Mouse (Mus musculus): ENCODE results near the gene Rad51d. TPM values are rescaled to one million over a fixed set of nuclear protein-coding genes. Genes with fewer than 3 reads are reported as not detected.
A peak's percentile ranks its signal among the peaks of the same experiment; 100 is the strongest.

The Rad51d gene
- polyA plus RNA-seq, 1 experiment from 2014 or later: 11.7 TPM

DNA sequence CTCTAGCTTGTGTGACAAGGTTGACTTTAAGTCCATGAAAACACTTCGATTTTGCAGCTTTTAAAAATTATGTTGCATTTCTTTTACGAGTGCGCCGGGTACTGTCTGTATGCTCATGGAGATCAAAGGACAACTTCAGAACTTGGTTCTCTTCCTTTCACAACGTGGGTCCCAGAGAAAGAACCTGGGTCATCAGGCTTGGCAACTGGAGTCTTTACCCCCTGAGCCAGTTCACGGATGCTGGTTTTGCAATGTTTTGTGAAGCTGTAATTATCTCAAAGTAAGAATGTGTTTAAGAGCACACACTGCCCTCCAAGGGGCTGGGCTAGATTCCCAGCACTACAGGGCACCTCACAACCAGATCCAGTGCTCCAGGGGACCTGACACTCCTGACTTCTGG is 36.3 kb downstream of the Rad51d start:
- 82% methylated on average over 6 of the region's 6 CpGs for WGBS
- ATAC-seq (ENCODE audit: insufficient number of reproducible peaks, insufficient read depth, low FRiP score, low TSS enrichment, low read depth): no peak
- H3K9me3 ChIP-seq: no peaks in the 10 kb centered on the region

GRCm38 (mm10) chr11:82852958-82853357 is 37.5 kb downstream of the Rad51d start:
- Histone ChIP-seq H3K4me3 (no peak overlapping the region), H3K4me1 (peaks cover 10% of the 10 kb centered on the region; the same call in 1 of the 2 replicates), H3K27me3 (no peaks in the 10 kb centered on the region), H3K9me3 (no peaks in the 10 kb centered on the region), H3K36me3 (no peaks in the 10 kb centered on the region), H3K27ac (no peak overlapping the region), H3K4me2 (no peak overlapping the region), H3K9ac (no peak overlapping the region)
- ATAC-seq (ENCODE audit: insufficient number of reproducible peaks, insufficient read depth, low FRiP score, low TSS enrichment, low read depth): no peak
- 87% methylated on average over 7 of the region's 7 CpGs for WGBS

More for the DNA sequence above, 36.3 kb downstream of the Rad51d start:
- peaks cover 10% of the 10 kb centered on the region; the same call in 1 of the 2 replicates for H3K4me1 ChIP-seq
- no peaks in the 10 kb centered on the region for H3K27me3 ChIP-seq
- no peak overlapping the region for H3K27ac ChIP-seq
- H3K36me3 ChIP-seq: no peaks in the 10 kb centered on the region
- no peak overlapping the region for H3K4me3 ChIP-seq
- no peak overlapping the region for H3K4me2 ChIP-seq
- no peak overlapping the region for H3K9ac ChIP-seq

- no peak for ATAC-seq (ENCODE audit: insufficient number of reproducible peaks, insufficient read depth, low FRiP score, low TSS enrichment, low read depth)
- Histone ChIP-seq H3K36me3 (no peaks in the 10 kb centered on the region), H3K4me1 (peaks cover 10% of the 10 kb centered on the region; the same call in 1 of the 2 replicates), H3K9ac (no peak overlapping the region), H3K4me3 (no peak overlapping the region), H3K27ac (no peak overlapping the region), H3K27me3 (no peaks in the 10 kb centered on the region), H3K9me3 (no peaks in the 10 kb centered on the region), H3K4me2 (no peak overlapping the region)
- WGBS: 79% methylated on average over 10 of the region's 10 CpGs
Measured at GRCm38 (mm10) chr11:82852540-82852939, 37.9 kb downstream of the Rad51d start.

DNA sequence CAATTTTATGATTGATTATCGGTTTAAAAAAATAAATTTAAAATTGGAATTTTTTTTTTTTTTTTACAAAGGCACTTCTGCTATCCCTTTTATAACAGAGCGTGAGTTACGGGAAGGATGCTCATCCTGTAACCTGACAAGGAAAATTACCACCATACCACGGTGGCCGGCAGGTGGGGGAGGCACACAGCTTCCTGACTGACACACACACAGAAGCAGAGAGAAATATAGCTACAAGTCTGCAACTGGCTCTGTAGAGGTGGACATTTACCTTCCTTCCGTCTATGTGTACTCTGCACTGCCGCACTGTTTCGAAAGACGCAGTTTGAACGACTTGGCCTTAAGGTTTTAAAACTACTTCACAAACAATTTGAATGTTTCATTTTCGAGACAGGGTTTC is 38.3 kb downstream of the Rad51d start:
- H3K4me3 ChIP-seq: no peak overlapping the region
- H3K9ac ChIP-seq: no peak overlapping the region
- no peak overlapping the region for H3K4me2 ChIP-seq
- H3K9me3 ChIP-seq: no peaks in the 10 kb centered on the region
- H3K4me1 ChIP-seq: peaks cover 10% of the 10 kb centered on the region; the same call in 1 of the 2 replicates
- no peaks in the 10 kb centered on the region for H3K27me3 ChIP-seq
- no peak overlapping the region for H3K27ac ChIP-seq
- no peak for ATAC-seq (ENCODE audit: insufficient number of reproducible peaks, insufficient read depth, low FRiP score, low TSS enrichment, low read depth)
- H3K36me3 ChIP-seq: no peaks in the 10 kb centered on the region
- WGBS: 79% methylated on average over 11 of the region's 11 CpGs

DNA sequence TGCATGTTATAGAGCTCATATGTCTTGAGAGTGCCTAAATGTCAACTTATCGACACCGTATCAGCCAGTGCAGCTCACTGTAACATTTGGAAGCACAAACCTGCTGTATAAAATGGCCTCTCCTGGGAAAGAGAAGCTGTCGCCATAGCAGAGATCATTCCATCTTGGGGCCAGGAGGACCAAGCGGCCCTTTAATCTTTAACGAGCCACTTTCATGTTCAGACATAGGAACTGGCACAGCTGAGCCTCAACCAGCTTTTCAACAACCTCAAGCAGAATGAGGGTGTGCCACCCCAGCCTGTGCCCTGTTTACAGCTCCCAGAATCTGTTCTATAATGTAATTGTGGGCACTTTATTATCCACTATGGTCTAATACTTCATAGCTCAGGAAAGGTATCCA is 40.2 kb downstream of the Rad51d start:
- Histone ChIP-seq H3K4me1 (peaks cover 20% of the 10 kb centered on the region), H3K9me3 (no peaks in the 10 kb centered on the region), H3K27me3 (no peaks in the 10 kb centered on the region), H3K27ac (no peak overlapping the region), H3K9ac (no peak overlapping the region), H3K4me2 (no peak overlapping the region), H3K36me3 (no peaks in the 10 kb centered on the region), H3K4me3 (no peak overlapping the region)
- 50% methylated on average over 5 of the region's 5 CpGs for WGBS
- ATAC-seq (ENCODE audit: insufficient number of reproducible peaks, insufficient read depth, low FRiP score, low TSS enrichment, low read depth): no peak

GRCm38 (mm10) chr11:82847571-82848000 is 42.8 kb downstream of the Rad51d start:
- no peak overlapping the region for H3K27ac ChIP-seq
- no peak for ATAC-seq (ENCODE audit: insufficient number of reproducible peaks, insufficient read depth, low FRiP score, low TSS enrichment, low read depth)
- no peak overlapping the region for H3K4me3 ChIP-seq
- H3K9ac ChIP-seq: no peak overlapping the region
- H3K27me3 ChIP-seq: no peaks in the 10 kb centered on the region
- 50% methylated on average over 6 of the region's 6 CpGs for WGBS
- no peaks in the 10 kb centered on the region for H3K9me3 ChIP-seq
- peaks cover 20% of the 10 kb centered on the region for H3K4me1 ChIP-seq
- no peaks in the 10 kb centered on the region for H3K36me3 ChIP-seq
- H3K4me2 ChIP-seq: no peak overlapping the region

DNA sequence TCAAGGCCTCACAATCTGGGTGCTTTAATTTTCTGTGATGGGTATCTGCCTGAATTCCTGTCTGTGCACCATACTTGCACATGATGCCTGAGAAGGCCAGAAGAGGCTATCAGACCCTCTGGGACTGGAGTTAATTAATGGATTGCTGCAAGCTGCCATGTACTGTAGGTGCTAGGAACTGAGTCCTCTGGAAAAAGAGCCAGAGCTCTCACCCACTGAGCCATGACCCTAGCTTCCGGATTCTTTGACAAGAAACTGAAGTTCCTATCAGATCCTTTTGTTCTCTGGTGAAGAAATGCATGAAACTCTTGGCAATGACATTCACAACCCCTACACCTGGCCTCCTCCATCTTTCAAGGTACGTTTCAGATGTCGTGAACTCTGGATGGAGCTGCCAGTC is 43.5 kb downstream of the Rad51d start:
- Histone ChIP-seq H3K9me3 (no peaks in the 10 kb centered on the region), H3K27me3 (no peaks in the 10 kb centered on the region), H3K9ac (no peak overlapping the region), H3K4me2 (no peak overlapping the region), H3K4me1 (peaks cover 20% of the 10 kb centered on the region), H3K27ac (no peak overlapping the region), H3K4me3 (no peak overlapping the region), H3K36me3 (no peaks in the 10 kb centered on the region)
- WGBS: 78% methylated on average over 3 of the region's 3 CpGs
- no peak for ATAC-seq (ENCODE audit: insufficient number of reproducible peaks, insufficient read depth, low FRiP score, low TSS enrichment, low read depth)

GRCm38 (mm10) chr11:82846079-82846436 is 44.4 kb downstream of the Rad51d start:
- ATAC-seq (ENCODE audit: insufficient number of reproducible peaks, insufficient read depth, low FRiP score, low TSS enrichment, low read depth): no peak
- H3K4me1 ChIP-seq: peaks cover 22% of the 10 kb centered on the region
- no peaks in the 10 kb centered on the region for H3K9me3 ChIP-seq
- peak overlapping the region; percentile 16 for H3K4me3 ChIP-seq
- H3K36me3 ChIP-seq: no peaks in the 10 kb centered on the region
- H3K27ac ChIP-seq: peak overlapping the region; percentile 39; the same call in 1 of the 2 replicates
- no peaks in the 10 kb centered on the region for H3K27me3 ChIP-seq
- 3% methylated on average over 4 of the region's 4 CpGs for WGBS
- H3K9ac ChIP-seq: 0 out of 2 replicates have a peak overlapping the region, but pooled peaks have one; percentile 32
- peak overlapping the region; percentile 47 for H3K4me2 ChIP-seq

DNA sequence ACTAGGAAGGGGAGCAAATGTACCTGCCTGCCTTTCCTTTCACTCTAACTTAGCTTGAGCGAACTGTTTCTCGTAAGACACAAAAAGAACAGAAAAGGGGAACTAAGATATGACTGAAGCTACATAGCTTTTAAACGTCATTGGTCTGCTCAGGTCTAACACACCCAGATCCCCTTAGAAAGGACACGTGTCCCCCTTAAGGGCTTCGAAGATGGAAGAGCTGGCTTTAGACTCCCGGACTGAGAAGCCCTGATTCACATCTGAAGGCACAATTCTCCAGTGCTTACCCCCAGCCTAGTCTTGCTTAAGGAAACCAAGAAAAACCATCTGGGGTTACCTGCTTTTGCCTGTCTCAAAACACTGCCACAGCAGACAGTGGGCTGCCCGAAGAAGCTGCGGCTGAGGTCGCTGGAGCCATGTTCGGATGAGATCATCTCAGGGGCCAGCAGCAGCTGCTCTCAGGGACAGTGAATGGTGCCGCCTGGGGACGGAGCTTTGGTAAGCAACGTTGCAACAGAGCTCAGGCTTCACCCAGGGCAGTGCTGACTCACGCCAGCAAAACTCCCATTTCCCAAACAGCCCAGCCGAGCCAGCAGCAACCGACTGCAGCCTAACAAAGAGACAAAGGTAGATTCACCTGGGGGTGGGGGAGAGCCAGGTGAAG is 44.9 kb downstream of the Rad51d start:
- Histone ChIP-seq H3K36me3 (no peaks in the 10 kb centered on the region), H3K9me3 (no peaks in the 10 kb centered on the region), H3K4me2 (peak overlapping the region; percentile 47), H3K27me3 (no peaks in the 10 kb centered on the region), H3K4me3 (peak overlapping the region; percentile 16), H3K4me1 (peaks cover 20% of the 10 kb centered on the region), H3K27ac (peak overlapping the region; percentile 39; the same call in 1 of the 2 replicates), H3K9ac (peak overlapping the region; percentile 32; the same call in 1 of the 2 replicates)
- 22% methylated on average over 16 of the region's 16 CpGs for WGBS
- ATAC-seq (ENCODE audit: insufficient number of reproducible peaks, insufficient read depth, low FRiP score, low TSS enrichment, low read depth): no peak

GRCm38 (mm10) chr11:82844771-82845414 is 45.5 kb downstream of the Rad51d start:
- Histone ChIP-seq H3K9ac (no peak overlapping the region), H3K27ac (0 out of 2 replicates have a peak overlapping the region, but pooled peaks have one; percentile 39), H3K4me2 (peak overlapping the region; percentile 47; the same call in 1 of the 2 replicates), H3K4me1 (peaks cover 13% of the 10 kb centered on the region), H3K4me3 (no peak overlapping the region), H3K27me3 (no peaks in the 10 kb centered on the region), H3K9me3 (no peaks in the 10 kb centered on the region), H3K36me3 (no peaks in the 10 kb centered on the region)
- no peak for ATAC-seq (ENCODE audit: insufficient number of reproducible peaks, insufficient read depth, low FRiP score, low TSS enrichment, low read depth)
- 60% methylated on average over 11 of the region's 11 CpGs for WGBS

- ATAC-seq (ENCODE audit: insufficient number of reproducible peaks, insufficient read depth, low FRiP score, low TSS enrichment, low read depth): no peak
- Histone ChIP-seq H3K36me3 (no peaks in the 10 kb centered on the region), H3K9me3 (no peaks in the 10 kb centered on the region), H3K4me2 (no peak overlapping the region), H3K4me1 (peaks cover 13% of the 10 kb centered on the region; the same call in 1 of the 2 replicates), H3K27me3 (no peaks in the 10 kb centered on the region), H3K9ac (no peak overlapping the region), H3K4me3 (no peak overlapping the region), H3K27ac (no peak overlapping the region)
- WGBS: 54% methylated on average over 5 of the region's 5 CpGs
Measured at GRCm38 (mm10) chr11:82838511-82838910, 51.9 kb downstream of the Rad51d start.

- no peak for ATAC-seq (ENCODE audit: insufficient number of reproducible peaks, insufficient read depth, low FRiP score, low TSS enrichment, low read depth)
Measured at GRCm38 (mm10) chr11:82837848-82838247, 52.6 kb downstream of the Rad51d start.

More at GRCm38 (mm10) chr11:82837848-82838247, 52.6 kb downstream of the Rad51d start:
- H3K4me3 ChIP-seq: no peak overlapping the region
- no peak overlapping the region for H3K4me2 ChIP-seq
- 32% methylated on average over 7 of the region's 7 CpGs for WGBS
- no peaks in the 10 kb centered on the region for H3K27me3 ChIP-seq
- no peaks in the 10 kb centered on the region for H3K36me3 ChIP-seq
- H3K4me1 ChIP-seq: peaks cover 13% of the 10 kb centered on the region; the same call in 1 of the 2 replicates
- H3K9me3 ChIP-seq: no peaks in the 10 kb centered on the region
- H3K9ac ChIP-seq: no peak overlapping the region
- no peak overlapping the region for H3K27ac ChIP-seq

Measured in embryonic facial prominence, embryonic 13.5 days (tissue).